Mouse (Mus musculus) adrenal gland, adult 2 months (tissue): ENCODE results near the gene Gm5926. TPM values are rescaled to one million over a fixed set of nuclear protein-coding genes. Genes with fewer than 3 reads are reported as not detected.
"Not testable (repeated sequence)": the region's sequence is repeated elsewhere in the genome, so short reads cannot be mapped to it uniquely, and the experiment has no call there.

ENCODE experiments used
- DNase-seq: peaks from one replicate; pipeline ENCODE4 v3.0.0; 2021
- long read RNA-seq: library from polyadenylated mRNA; stranded (forward); transcript quantifications from one replicate; pipeline ENCODE4 v2.0.0, GENCODE M21; 2021
- polyA plus RNA-seq: library from polyadenylated mRNA; depleted of rRNA; stranded (reverse); fragments of >200 nt; gene quantifications from 2 replicates; pipeline ENCODE4 v1.2.3, GENCODE M21; 2012; rRNA removed
- total RNA-seq, 2 experiments: library from RNA; stranded (reverse); gene quantifications; 2 replicates each; pipeline ENCODE4 v1.2.3; 2021

Gene Gm5926
- total RNA-seq (not detected), polyA plus RNA-seq (not detected in 2 replicates)
- long read RNA-seq: 0 reads

- not testable (repeated sequence) for DNase-seq
Measured at GRCm38 (mm10) chrX:32650416-32650815, at the start of gene Gm5926. TSS of gene Gm5926 (plus strand) at chrX:32650716.

DNA sequence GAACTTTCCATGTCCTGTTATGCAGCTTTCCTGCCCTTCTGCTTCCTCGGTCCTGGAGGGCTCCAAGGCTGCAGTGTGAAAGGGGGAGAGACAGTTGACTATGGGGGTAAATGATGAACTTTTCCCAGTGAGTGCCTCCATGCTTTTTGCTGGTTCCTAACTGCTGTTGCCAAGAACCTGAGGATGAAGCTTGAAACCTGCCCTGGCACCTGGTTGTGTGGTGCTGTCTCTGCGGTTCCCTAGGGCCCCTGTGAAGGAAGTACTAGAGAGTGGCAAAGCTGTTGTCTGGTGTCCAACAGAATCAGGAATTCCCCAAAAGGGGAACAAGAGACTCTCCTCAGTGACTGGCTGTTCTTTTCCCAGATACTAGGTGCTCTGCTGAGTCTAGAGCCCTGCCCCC is 49.5 kb upstream of the Gm5926 start:
- DNase-seq: not testable (repeated sequence)

DNA sequence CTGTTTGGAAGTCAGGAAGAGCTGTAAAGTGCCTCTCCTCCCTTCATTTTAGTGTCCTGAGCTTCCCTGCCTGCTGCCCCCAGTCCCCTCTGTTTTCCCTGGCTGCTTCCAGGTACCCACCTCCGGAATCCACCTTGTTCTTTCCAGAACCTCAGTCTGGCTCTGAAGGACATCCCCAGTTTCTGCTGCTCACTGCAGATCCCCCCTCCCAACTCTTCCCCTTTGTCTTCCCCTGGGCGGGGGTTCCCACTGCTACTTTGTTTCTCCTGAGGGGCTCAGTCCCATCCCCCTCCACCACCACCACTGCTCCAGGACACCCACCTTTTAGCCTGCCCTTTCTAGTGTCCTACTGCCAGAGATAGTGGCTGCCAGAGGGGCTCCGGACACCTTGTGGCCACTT is 49.1 kb upstream of the Gm5926 start:
- DNase-seq: not testable (repeated sequence)

Other genes starting within 250 kb of the Gm5926 start
- not detected for gene Btbd35f1, start 90.7 kb upstream of the Gm5926 start, total RNA-seq
- gene Btbd35f1, start 90.7 kb upstream of the Gm5926 start, polyA plus RNA-seq: not detected in 2 replicates
- gene Btbd35f21, start 75.4 kb downstream of the Gm5926 start, total RNA-seq: not detected
- gene Btbd35f21, start 75.4 kb downstream of the Gm5926 start, polyA plus RNA-seq: not detected in 2 replicates
- gene Btbd35f30, start 243.9 kb downstream of the Gm5926 start, total RNA-seq: not detected
- gene Btbd35f30, start 243.9 kb downstream of the Gm5926 start, polyA plus RNA-seq: not detected in 2 replicates